Mouse (Mus musculus): ENCODE results near the gene Uhrf1. TPM values are rescaled to one million over a fixed set of nuclear protein-coding genes. Genes with fewer than 3 reads are reported as not detected.

Uhrf1 gene
- polyA plus RNA-seq, 1 experiment from 2014 or later, result 54.3 TPM

GRCm38 (mm10) chr17:56277567-56277893 is 25.6 kb upstream of the Uhrf1 start:
- H3K36me3 ChIP-seq (ENCODE audit: insufficient read depth, low read length), result peaks cover 22% of the 10 kb centered on the region
- no peaks in the 10 kb centered on the region for H3K9me3 ChIP-seq (replicated peaks; ENCODE audit: low read length)
- TF ChIP-seq CTCF (IDR thresholded peaks at IDR 0.05; ENCODE audit: low read depth), result no peak
- H3K27ac ChIP-seq, result peak overlapping the region; percentile 83
- DNase-seq (ENCODE audit: low spot score), result no peak
- no peaks in the 10 kb centered on the region for H3K27me3 ChIP-seq (ENCODE audit: insufficient read depth, low read length)
- H3K4me1 ChIP-seq (replicated peaks; ENCODE audit: insufficient read depth, low read length), result peaks cover 5% of the 10 kb centered on the region; the same call in 1 of the 2 replicates
- H3K9ac ChIP-seq (ENCODE audit: low read depth, low read length), result no peak overlapping the region
- ATAC-seq (replicated peaks; ENCODE audit: low FRiP score, low read depth), result no peak
- no peak overlapping the region for H3K4me3 ChIP-seq (replicated peaks; ENCODE audit: low read depth, low read length)
- 42% methylated on average over 2 of the region's 2 CpGs for WGBS
- H3K4me2 ChIP-seq (ENCODE audit: low read length), result peak overlapping the region; percentile 67

- TF ChIP-seq CTCF (IDR thresholded peaks at IDR 0.05; ENCODE audit: low read depth), result no peak
- DNase-seq (ENCODE audit: low spot score) (no peak), ATAC-seq (replicated peaks; ENCODE audit: low FRiP score, low read depth) (no peak)
- Histone ChIP-seq H3K36me3 (ENCODE audit: insufficient read depth, low read length) (peaks cover 29% of the 10 kb centered on the region), H3K9me3 (replicated peaks; ENCODE audit: low read length) (no peaks in the 10 kb centered on the region), H3K27me3 (ENCODE audit: insufficient read depth, low read length) (no peaks in the 10 kb centered on the region), H3K9ac (ENCODE audit: low read depth, low read length) (no peak overlapping the region), H3K4me1 (replicated peaks; ENCODE audit: insufficient read depth, low read length) (peaks cover 3% of the 10 kb centered on the region; the same call in 1 of the 2 replicates), H3K4me2 (ENCODE audit: low read length) (no peak overlapping the region), H3K4me3 (replicated peaks; ENCODE audit: low read depth, low read length) (no peak overlapping the region), H3K27ac (no peak overlapping the region)
- 93% methylated on average over 5 of the region's 5 CpGs for WGBS
Observed at GRCm38 (mm10) chr17:56278340-56278739, 24.8 kb upstream of the Uhrf1 start.

- 91% methylated on average over 12 of the region's 12 CpGs for WGBS
- no peak for TF ChIP-seq CTCF (IDR thresholded peaks at IDR 0.05; ENCODE audit: low read depth)
- ATAC-seq (replicated peaks; ENCODE audit: low FRiP score, low read depth), result no peak
- Histone ChIP-seq H3K4me1 (replicated peaks; ENCODE audit: insufficient read depth, low read length) (no peaks in the 10 kb centered on the region; the same call in 1 of the 2 replicates), H3K27ac (peak overlapping the region; percentile 50; the same call in 1 of the 2 replicates), H3K4me2 (ENCODE audit: low read length) (no peak overlapping the region), H3K9me3 (replicated peaks; ENCODE audit: low read length) (no peaks in the 10 kb centered on the region), H3K27me3 (ENCODE audit: insufficient read depth, low read length) (no peaks in the 10 kb centered on the region), H3K36me3 (ENCODE audit: insufficient read depth, low read length) (peaks cover 39% of the 10 kb centered on the region; the same call in 1 of the 2 replicates), H3K9ac (ENCODE audit: low read depth, low read length) (no peak overlapping the region), H3K4me3 (replicated peaks; ENCODE audit: low read depth, low read length) (no peak overlapping the region)
- DNase-seq (ENCODE audit: low spot score), result no peak
Observed at GRCm38 (mm10) chr17:56279481-56280155, 23.5 kb upstream of the Uhrf1 start.

- H3K9me3 ChIP-seq (replicated peaks; ENCODE audit: low read length), result no peaks in the 10 kb centered on the region
- no peak overlapping the region for H3K4me2 ChIP-seq (ENCODE audit: low read length)
- no peak for TF ChIP-seq CTCF (IDR thresholded peaks at IDR 0.05; ENCODE audit: low read depth)
- ATAC-seq (replicated peaks; ENCODE audit: low FRiP score, low read depth), result no peak
- H3K27me3 ChIP-seq (ENCODE audit: insufficient read depth, low read length), result no peaks in the 10 kb centered on the region
- WGBS, result 88% methylated on average over 12 of the region's 12 CpGs
- H3K36me3 ChIP-seq (ENCODE audit: insufficient read depth, low read length), result peaks cover 54% of the 10 kb centered on the region
- no peaks in the 10 kb centered on the region; the same call in 1 of the 2 replicates for H3K4me1 ChIP-seq (replicated peaks; ENCODE audit: insufficient read depth, low read length)
- no peak overlapping the region for H3K4me3 ChIP-seq (replicated peaks; ENCODE audit: low read depth, low read length)
- no peak for DNase-seq (ENCODE audit: low spot score)
- H3K27ac ChIP-seq, result no peak overlapping the region
- no peak overlapping the region for H3K9ac ChIP-seq (ENCODE audit: low read depth, low read length)
Observed at GRCm38 (mm10) chr17:56281193-56281592, 21.9 kb upstream of the Uhrf1 start.

- no peak overlapping the region for H3K4me3 ChIP-seq (replicated peaks; ENCODE audit: low read depth, low read length)
- no peak overlapping the region for H3K27ac ChIP-seq
- no peak overlapping the region for H3K4me2 ChIP-seq (ENCODE audit: low read length)
- WGBS, result 87% methylated on average over 4 of the region's 4 CpGs
- H3K36me3 ChIP-seq (ENCODE audit: insufficient read depth, low read length), result peaks cover 57% of the 10 kb centered on the region
- ATAC-seq (replicated peaks; ENCODE audit: low FRiP score, low read depth) (no peak), DNase-seq (ENCODE audit: low spot score) (no peak)
- TF ChIP-seq CTCF (IDR thresholded peaks at IDR 0.05; ENCODE audit: low read depth), result no peak
- no peaks in the 10 kb centered on the region for H3K9me3 ChIP-seq (replicated peaks; ENCODE audit: low read length)
- H3K4me1 ChIP-seq (replicated peaks; ENCODE audit: insufficient read depth, low read length), result peaks cover 4% of the 10 kb centered on the region
- no peak overlapping the region for H3K9ac ChIP-seq (ENCODE audit: low read depth, low read length)
- H3K27me3 ChIP-seq (ENCODE audit: insufficient read depth, low read length), result no peaks in the 10 kb centered on the region
Observed at GRCm38 (mm10) chr17:56282802-56283201, 20.3 kb upstream of the Uhrf1 start.

- no peak overlapping the region for H3K4me3 ChIP-seq (replicated peaks; ENCODE audit: low read depth, low read length)
- no peaks in the 10 kb centered on the region for H3K9me3 ChIP-seq (replicated peaks; ENCODE audit: low read length)
- no peak overlapping the region for H3K9ac ChIP-seq (ENCODE audit: low read depth, low read length)
- 90% methylated on average over 8 of the region's 8 CpGs for WGBS
- H3K4me1 ChIP-seq (replicated peaks; ENCODE audit: insufficient read depth, low read length), result peaks cover 8% of the 10 kb centered on the region
- no peak for TF ChIP-seq CTCF (IDR thresholded peaks at IDR 0.05; ENCODE audit: low read depth)
- H3K27me3 ChIP-seq (ENCODE audit: insufficient read depth, low read length), result no peaks in the 10 kb centered on the region
- no peak overlapping the region for H3K27ac ChIP-seq
- DNase-seq (ENCODE audit: low spot score), result no peak
- H3K4me2 ChIP-seq (ENCODE audit: low read length), result no peak overlapping the region
- ATAC-seq (replicated peaks; ENCODE audit: low FRiP score, low read depth), result no peak
- peaks cover 55% of the 10 kb centered on the region for H3K36me3 ChIP-seq (ENCODE audit: insufficient read depth, low read length)
Observed at GRCm38 (mm10) chr17:56283316-56283715, 19.8 kb upstream of the Uhrf1 start.

- peaks cover 40% of the 10 kb centered on the region for H3K36me3 ChIP-seq (ENCODE audit: insufficient read depth, low read length)
- 93% methylated on average over 11 of the region's 11 CpGs for WGBS
- H3K4me3 ChIP-seq (replicated peaks; ENCODE audit: low read depth, low read length), result no peak overlapping the region
- H3K9me3 ChIP-seq (replicated peaks; ENCODE audit: low read length), result no peaks in the 10 kb centered on the region
- H3K4me1 ChIP-seq (replicated peaks; ENCODE audit: insufficient read depth, low read length), result peaks cover 23% of the 10 kb centered on the region
- H3K9ac ChIP-seq (ENCODE audit: low read depth, low read length), result no peak overlapping the region
- H3K27me3 ChIP-seq (ENCODE audit: insufficient read depth, low read length), result no peaks in the 10 kb centered on the region
- DNase-seq (ENCODE audit: low spot score), result no peak
- ATAC-seq (replicated peaks; ENCODE audit: low FRiP score, low read depth), result no peak
- H3K4me2 ChIP-seq (ENCODE audit: low read length), result no peak overlapping the region
- TF ChIP-seq CTCF (IDR thresholded peaks at IDR 0.05; ENCODE audit: low read depth), result no peak
- no peak overlapping the region for H3K27ac ChIP-seq
Observed at GRCm38 (mm10) chr17:56285995-56286394, 17.1 kb upstream of the Uhrf1 start.

All from kidney, postnatal 0 days (tissue).